Mouse (Mus musculus): ENCODE results near the gene Ift57. TPM values are rescaled to one million over a fixed set of nuclear protein-coding genes. Genes with fewer than 3 reads are reported as not detected.

The Ift57 gene
- total and polyA plus RNA-seq, 3 experiments, result 17.4 to 52.3 (median 30.8) TPM

DNA sequence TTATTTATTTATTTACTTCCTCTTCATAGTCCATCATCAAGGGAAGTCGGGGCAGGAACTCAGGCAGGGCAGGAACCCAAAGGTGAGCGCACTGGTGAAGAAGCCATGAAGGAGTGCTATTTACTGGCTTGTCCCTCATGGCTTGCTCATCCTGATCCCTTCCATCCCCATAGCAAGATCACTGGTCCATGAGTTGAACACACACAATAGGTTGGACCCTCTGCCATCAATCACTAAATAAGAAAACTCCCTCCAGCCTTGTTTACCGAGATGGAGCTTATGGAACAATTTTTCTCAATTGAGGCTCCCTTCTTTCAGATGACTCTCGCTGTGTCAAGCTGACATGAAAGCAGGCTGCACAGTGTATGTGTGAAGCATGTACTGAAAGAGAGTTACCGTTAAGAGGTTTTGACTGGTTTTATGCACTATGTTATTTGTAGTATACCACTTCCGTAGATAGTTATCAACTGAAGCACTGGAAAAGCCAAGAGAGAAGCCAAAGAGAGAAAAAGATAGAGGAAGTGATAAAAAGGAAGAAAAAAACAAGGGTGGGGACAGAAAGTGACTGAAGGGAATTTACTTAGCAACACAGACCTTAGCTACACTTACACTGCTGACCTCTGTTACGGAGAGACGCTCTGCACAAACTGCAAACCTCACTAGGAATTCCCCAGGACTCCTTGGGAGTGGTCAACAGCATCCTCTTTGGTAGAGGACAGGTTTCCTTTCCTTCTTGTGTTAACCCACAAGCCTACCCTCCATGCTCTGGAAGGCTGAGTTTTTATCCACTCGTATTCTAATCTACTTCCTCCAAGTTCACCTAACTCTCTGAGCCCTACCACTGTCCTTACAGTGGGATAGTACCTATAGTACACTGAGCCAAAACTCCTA is 91.8 kb downstream of the Ift57 start:
- DNase-seq (ENCODE audit: low spot score) (no peak), ATAC-seq (ENCODE audit: extremely low read depth, insufficient number of reproducible peaks, low FRiP score, poor library complexity, severe bottlenecking) (no peak)
- H3K4me3 ChIP-seq (ENCODE audit: low read depth, low read length), result no peak overlapping the region
- H3K27me3 ChIP-seq (ENCODE audit: insufficient read depth, low read length), result no peaks in the 10 kb centered on the region
- peaks cover 45% of the 10 kb centered on the region for H3K4me1 ChIP-seq (ENCODE audit: insufficient read depth, low read depth, low read length)
- H3K9me3 ChIP-seq (replicated peaks), result no peaks in the 10 kb centered on the region
- TF ChIP-seq TAL1 (conservative IDR thresholded peaks at IDR 0.05; ENCODE audit: low read depth, low read length) (no peak), POLR2AphosphoS5 (IDR thresholded peaks at IDR 0.05; ENCODE audit: insufficient replicate concordance, low read depth, low read length) (no peak), GATA1 (IDR thresholded peaks at IDR 0.05; ENCODE audit: borderline replicate concordance, low read length) (no peak), GATA2 (IDR thresholded peaks at IDR 0.05; ENCODE audit: borderline replicate concordance, low read depth, low read length) (no peak), CTCF (IDR thresholded peaks at IDR 0.05; ENCODE audit: low read depth, low read length) (no peak)
- no peaks in the 10 kb centered on the region for H3K36me3 ChIP-seq (replicated peaks)

DNA sequence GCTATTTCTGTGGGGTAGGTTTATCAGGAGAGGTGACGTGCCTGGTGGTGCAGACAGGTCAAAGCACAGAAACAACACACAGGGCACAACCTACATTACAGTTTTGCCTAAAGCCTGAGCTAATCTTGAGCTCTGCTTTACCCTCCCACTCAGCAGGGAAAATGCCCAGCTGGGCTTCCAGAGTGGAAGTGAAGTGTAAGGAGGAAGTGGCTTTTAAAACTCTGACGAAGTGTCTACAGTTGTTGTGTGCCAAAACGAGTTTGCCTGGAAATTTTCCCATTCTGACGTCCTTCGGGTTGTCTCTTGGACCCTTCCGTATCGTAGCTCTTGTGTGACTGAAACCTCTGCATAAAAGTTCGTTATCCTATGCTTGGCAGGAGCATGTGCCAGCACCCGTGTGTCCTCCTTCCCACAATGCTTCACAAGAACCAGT is 93.4 kb downstream of the Ift57 start:
- ATAC-seq (ENCODE audit: extremely low read depth, insufficient number of reproducible peaks, low FRiP score, poor library complexity, severe bottlenecking), result no peak

DNA sequence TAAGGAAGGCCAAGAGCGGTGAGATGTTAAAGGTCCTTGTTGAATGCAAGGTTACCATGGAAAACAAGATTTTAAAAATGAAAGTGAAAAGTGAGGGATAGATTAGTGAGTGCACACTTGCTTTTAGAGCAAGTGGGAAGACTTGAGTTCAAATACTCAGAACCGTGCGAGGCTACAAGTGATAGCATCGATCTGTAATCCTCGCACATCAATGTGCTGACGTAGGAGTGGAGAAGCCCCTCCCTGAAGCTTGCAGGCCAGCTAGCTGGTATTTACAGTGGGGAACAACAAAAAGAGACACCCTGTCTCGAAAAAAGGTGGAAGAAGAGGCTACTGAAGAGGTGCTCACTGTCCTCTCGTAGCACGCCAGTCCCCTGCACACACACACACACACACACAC is 94.6 kb downstream of the Ift57 start:
- Histone ChIP-seq H3K36me3 (replicated peaks) (no peaks in the 10 kb centered on the region), H3K4me3 (ENCODE audit: low read depth, low read length) (no peak overlapping the region), H3K27me3 (ENCODE audit: insufficient read depth, low read length) (no peaks in the 10 kb centered on the region), H3K4me1 (ENCODE audit: insufficient read depth, low read depth, low read length) (peaks cover 70% of the 10 kb centered on the region), H3K9me3 (replicated peaks) (no peaks in the 10 kb centered on the region)
- no peak for DNase-seq (ENCODE audit: low spot score)
- no peak for TF ChIP-seq CTCF (IDR thresholded peaks at IDR 0.05; ENCODE audit: low read depth, low read length)
- no peak for TF ChIP-seq GATA2 (IDR thresholded peaks at IDR 0.05; ENCODE audit: borderline replicate concordance, low read depth, low read length)
- no peak for TF ChIP-seq POLR2AphosphoS5 (IDR thresholded peaks at IDR 0.05; ENCODE audit: insufficient replicate concordance, low read depth, low read length)
- TF ChIP-seq GATA1 (IDR thresholded peaks at IDR 0.05; ENCODE audit: borderline replicate concordance, low read length), result no peak
- no peak for TF ChIP-seq TAL1 (conservative IDR thresholded peaks at IDR 0.05; ENCODE audit: low read depth, low read length)
- no peak for ATAC-seq (ENCODE audit: extremely low read depth, insufficient number of reproducible peaks, low FRiP score, poor library complexity, severe bottlenecking)

More for the DNA sequence above, 93.4 kb downstream of the Ift57 start:
- no peaks in the 10 kb centered on the region for H3K27me3 ChIP-seq (ENCODE audit: insufficient read depth, low read length)
- no peak overlapping the region; the same call in 1 of the 2 replicates for H3K4me3 ChIP-seq (ENCODE audit: low read depth, low read length)
- TF ChIP-seq TAL1 (conservative IDR thresholded peaks at IDR 0.05; ENCODE audit: low read depth, low read length) (no peak), GATA2 (IDR thresholded peaks at IDR 0.05; ENCODE audit: borderline replicate concordance, low read depth, low read length) (no peak), CTCF (IDR thresholded peaks at IDR 0.05; ENCODE audit: low read depth, low read length) (no peak), GATA1 (IDR thresholded peaks at IDR 0.05; ENCODE audit: borderline replicate concordance, low read length) (no peak), POLR2AphosphoS5 (IDR thresholded peaks at IDR 0.05; ENCODE audit: insufficient replicate concordance, low read depth, low read length) (no peak)
- H3K9me3 ChIP-seq (replicated peaks), result no peaks in the 10 kb centered on the region
- DNase-seq (ENCODE audit: low spot score), result peak; percentile 14
- H3K36me3 ChIP-seq (replicated peaks), result no peaks in the 10 kb centered on the region
- H3K4me1 ChIP-seq (ENCODE audit: insufficient read depth, low read depth, low read length), result peaks cover 61% of the 10 kb centered on the region

DNA sequence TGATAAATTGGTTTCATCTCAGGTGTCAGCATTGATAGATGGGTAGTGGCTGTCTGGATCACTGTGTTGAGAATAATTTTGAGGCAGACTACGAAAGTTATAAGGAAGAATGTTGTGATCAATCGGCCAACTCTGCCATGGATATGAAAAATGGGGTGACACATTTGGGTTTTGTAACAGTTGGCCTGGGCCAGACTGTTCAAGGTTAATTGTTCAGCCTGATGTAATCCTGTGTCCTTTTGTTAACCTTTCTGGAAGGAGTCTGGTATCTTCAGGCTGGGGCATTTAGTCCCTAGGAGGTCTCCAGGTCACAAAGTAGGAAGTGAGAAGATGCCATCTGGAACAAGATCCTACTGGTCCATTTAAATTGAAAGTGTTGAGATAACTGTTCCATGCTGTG is 97.2 kb downstream of the Ift57 start:
- ATAC-seq (ENCODE audit: extremely low read depth, insufficient number of reproducible peaks, low FRiP score, poor library complexity, severe bottlenecking) (no peak), DNase-seq (ENCODE audit: low spot score) (no peak)
- Histone ChIP-seq H3K36me3 (replicated peaks) (no peaks in the 10 kb centered on the region), H3K9me3 (replicated peaks) (no peaks in the 10 kb centered on the region), H3K27me3 (ENCODE audit: insufficient read depth, low read length) (no peaks in the 10 kb centered on the region), H3K4me3 (ENCODE audit: low read depth, low read length) (no peak overlapping the region), H3K4me1 (ENCODE audit: insufficient read depth, low read depth, low read length) (peaks cover 82% of the 10 kb centered on the region)
- TF ChIP-seq GATA1 (IDR thresholded peaks at IDR 0.05; ENCODE audit: borderline replicate concordance, low read length), result no peak
- no peak for TF ChIP-seq TAL1 (conservative IDR thresholded peaks at IDR 0.05; ENCODE audit: low read depth, low read length)
- no peak for TF ChIP-seq CTCF (IDR thresholded peaks at IDR 0.05; ENCODE audit: low read depth, low read length)
- no peak for TF ChIP-seq GATA2 (IDR thresholded peaks at IDR 0.05; ENCODE audit: borderline replicate concordance, low read depth, low read length)
- TF ChIP-seq POLR2AphosphoS5 (IDR thresholded peaks at IDR 0.05; ENCODE audit: insufficient replicate concordance, low read depth, low read length), result no peak

DNA sequence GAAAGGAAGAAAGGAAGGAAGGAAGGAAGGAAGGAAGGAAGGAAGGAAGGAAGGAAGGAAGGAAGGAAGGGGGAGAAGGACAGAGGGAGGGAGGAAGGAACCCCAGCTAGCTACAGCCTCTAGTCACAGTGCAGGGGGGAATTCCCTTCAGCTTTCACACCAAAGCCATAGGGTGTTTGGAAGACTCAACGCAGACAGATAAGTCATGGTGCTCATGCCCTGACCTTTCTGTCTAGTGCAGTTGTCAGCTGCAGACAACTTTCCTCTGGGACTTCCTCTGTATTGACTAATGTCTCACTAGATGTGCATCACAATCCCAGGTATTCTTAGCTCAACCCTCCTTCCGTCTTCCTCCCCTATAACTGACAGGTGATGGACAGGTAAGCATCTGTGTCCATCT is 97.9 kb downstream of the Ift57 start:
- Histone ChIP-seq H3K4me1 (ENCODE audit: insufficient read depth, low read depth, low read length) (peaks cover 82% of the 10 kb centered on the region), H3K36me3 (replicated peaks) (no peaks in the 10 kb centered on the region), H3K9me3 (replicated peaks) (no peaks in the 10 kb centered on the region), H3K4me3 (ENCODE audit: low read depth, low read length) (no peak overlapping the region), H3K27me3 (ENCODE audit: insufficient read depth, low read length) (no peaks in the 10 kb centered on the region)
- ATAC-seq (ENCODE audit: extremely low read depth, insufficient number of reproducible peaks, low FRiP score, poor library complexity, severe bottlenecking) (no peak), DNase-seq (ENCODE audit: low spot score) (no peak)
- TF ChIP-seq GATA1 (IDR thresholded peaks at IDR 0.05; ENCODE audit: borderline replicate concordance, low read length) (no peak), GATA2 (IDR thresholded peaks at IDR 0.05; ENCODE audit: borderline replicate concordance, low read depth, low read length) (no peak), TAL1 (conservative IDR thresholded peaks at IDR 0.05; ENCODE audit: low read depth, low read length) (no peak), CTCF (IDR thresholded peaks at IDR 0.05; ENCODE audit: low read depth, low read length) (no peak), POLR2AphosphoS5 (IDR thresholded peaks at IDR 0.05; ENCODE audit: insufficient replicate concordance, low read depth, low read length) (no peak)

DNA sequence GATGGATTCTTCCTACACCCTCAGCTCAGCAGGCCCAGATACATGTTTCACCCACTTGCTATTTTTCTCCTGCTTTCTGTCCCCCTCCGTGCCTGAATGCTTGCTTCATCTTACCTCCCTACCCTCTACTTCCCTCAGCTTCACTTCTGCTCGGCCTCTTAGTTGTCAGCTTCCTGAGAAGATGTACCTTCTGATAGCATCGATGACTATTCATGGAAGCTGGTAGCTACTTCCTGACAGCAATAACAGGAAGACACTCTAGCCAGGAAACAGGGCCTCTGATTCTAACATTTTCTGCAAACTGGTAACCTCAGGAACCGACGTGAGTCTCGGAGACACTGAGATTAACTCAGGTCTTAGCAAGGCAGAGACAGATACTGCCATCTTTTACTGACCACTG is 99.8 kb downstream of the Ift57 start:
- TF ChIP-seq POLR2AphosphoS5 (IDR thresholded peaks at IDR 0.05; ENCODE audit: insufficient replicate concordance, low read depth, low read length) (no peak), GATA2 (IDR thresholded peaks at IDR 0.05; ENCODE audit: borderline replicate concordance, low read depth, low read length) (no peak), CTCF (IDR thresholded peaks at IDR 0.05; ENCODE audit: low read depth, low read length) (no peak), TAL1 (conservative IDR thresholded peaks at IDR 0.05; ENCODE audit: low read depth, low read length) (no peak), GATA1 (IDR thresholded peaks at IDR 0.05; ENCODE audit: borderline replicate concordance, low read length) (no peak)
- no peaks in the 10 kb centered on the region for H3K27me3 ChIP-seq (ENCODE audit: insufficient read depth, low read length)
- H3K9me3 ChIP-seq (replicated peaks), result no peaks in the 10 kb centered on the region
- no peak for DNase-seq (ENCODE audit: low spot score)
- no peak overlapping the region for H3K4me3 ChIP-seq (ENCODE audit: low read depth, low read length)
- no peak for ATAC-seq (ENCODE audit: extremely low read depth, insufficient number of reproducible peaks, low FRiP score, poor library complexity, severe bottlenecking)
- no peaks in the 10 kb centered on the region for H3K36me3 ChIP-seq (replicated peaks)
- peaks cover 82% of the 10 kb centered on the region for H3K4me1 ChIP-seq (ENCODE audit: insufficient read depth, low read depth, low read length)
